9 mouse cellular contexts compared by ENCODE assay signal in the genomic region with DNA sequence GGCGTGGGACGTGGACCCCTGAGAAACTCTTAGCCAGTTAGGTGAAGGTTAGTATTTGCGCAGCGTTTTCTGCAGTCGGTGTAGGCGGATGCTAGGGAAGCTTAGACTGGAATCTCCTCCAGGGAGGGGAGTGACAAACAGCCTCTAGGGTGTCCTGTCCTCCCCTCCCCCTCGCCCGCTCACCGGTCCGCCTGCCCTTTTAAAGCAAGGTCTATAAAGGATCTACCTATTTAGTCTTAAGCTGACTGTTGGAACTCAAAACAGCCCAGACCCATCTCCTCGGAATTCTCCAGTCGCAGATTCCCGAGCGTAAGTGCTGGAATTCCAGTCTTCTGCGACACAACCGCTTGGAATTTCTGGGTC. TPM values are rescaled to one million over a fixed set of nuclear protein-coding genes. Genes with fewer than 3 reads are reported as not detected.
DNase-seq lines count a peak whose midpoint lies in the region; ATAC-seq and TF ChIP-seq lines count a peak whose summit lies in the region.
"Had no signal": no experiment of that assay in that cellular context is flagged by ENCODE, and none has a peak within 500 bp of the region (broad histone marks: within the 10 kb centered on the region; RNA-seq: fewer than 3 reads in every experiment).

Gene Gpat3, plus strand, starts transcription at position 229 of the 363 bp plus-strand sequence.

- intact Hi-C loops in heart, adult 2 months (cut with DNase I) = no loop called here

- H3K4me1 ChIP-seq in heart, adult 2 months (ENCODE audit: control insufficient read depth, insufficient read depth, low read length) = peaks cover 3% of the 10 kb centered on the region; the same call in 1 of the 2 replicates
- H3K4me1 ChIP-seq in kidney, adult 2 months (ENCODE audit: control insufficient read depth, insufficient read depth, low read length) = no peaks in the 10 kb centered on the region
- H3K4me1 ChIP-seq in liver, embryonic 15.5 days (replicated peaks) = peaks cover 23% of the 10 kb centered on the region

- under 1% methylated on average over 16 of the region's 16 CpGs for WGBS in heart, adult 2 months
- 2% methylated on average over 16 of the region's 16 CpGs for WGBS in kidney, adult 2 months
- whole genome bisulfite sequencing in liver, embryonic 15.5 days (ENCODE audit: insufficient replicate concordance) = 1% methylated on average over 16 of the region's 16 CpGs

- ATAC-seq in liver, embryonic 15.5 days (ENCODE audit: insufficient read depth) = no peak
- no peak for ATAC-seq in granulocyte monocyte progenitor cell, adult 5-6 weeks (replicated peaks; ENCODE audit: poor library complexity, severe bottlenecking)

- no peak for TF ChIP-seq CTCF in heart, adult 2 months (IDR thresholded peaks at IDR 0.05)
- no peak for TF ChIP-seq CTCF in kidney, adult 2 months (conservative IDR thresholded peaks at IDR 0.05; ENCODE audit: insufficient read depth, insufficient read length, low read depth, low read length)

- H3K9ac ChIP-seq in heart, adult 2 months (ENCODE audit: low read depth, low read length) = peak within 1 kb of the TSS; percentile 85
- H3K9ac ChIP-seq in liver, embryonic 15.5 days = peak within 1 kb of the TSS; percentile 25; the same call in 1 of the 2 replicates

- no peak for TF ChIP-seq POLR2A in heart, adult 2 months (IDR thresholded peaks at IDR 0.05; ENCODE audit: insufficient read depth, low read depth, low read length)
- TF ChIP-seq POLR2A in kidney, adult 2 months (IDR thresholded peaks at IDR 0.05; ENCODE audit: low read depth, low read length) = no peak

- no peaks in the 10 kb centered on the region for H3K36me3 ChIP-seq in heart, adult 2 months (ENCODE audit: control insufficient read depth, insufficient read depth, low read length)
- no peaks in the 10 kb centered on the region for H3K36me3 ChIP-seq in kidney, adult 2 months (ENCODE audit: control insufficient read depth, insufficient read depth, low read length)
- no peaks in the 10 kb centered on the region for H3K36me3 ChIP-seq in liver, embryonic 15.5 days (replicated peaks)

- H3K4me3 ChIP-seq in heart, adult 2 months = peak within 1 kb of the TSS; percentile 80
- H3K4me3 ChIP-seq in kidney, adult 2 months (ENCODE audit: insufficient read depth, low read depth, low read length) = peak within 1 kb of the TSS; percentile 77
- peak within 1 kb of the TSS; percentile 59 for H3K4me3 ChIP-seq in liver, embryonic 15.5 days (replicated peaks)

- H3K27ac ChIP-seq in heart, adult 2 months = peak within 1 kb of the TSS; percentile 80
- peak within 1 kb of the TSS; percentile 45 for H3K27ac ChIP-seq in kidney, adult 2 months (ENCODE audit: insufficient read depth, low read depth, low read length)
- no peak within 1 kb of the TSS; the same call in 1 of the 2 replicates for H3K27ac ChIP-seq in liver, embryonic 15.5 days (replicated peaks)

- peak within 1 kb of the TSS; percentile 64 for H3K4me2 ChIP-seq in liver, embryonic 15.5 days

- peak; percentile 26 for DNase-seq in thymus, postnatal 14 days
- no peak for DNase-seq in thymus, postnatal 25 days
- DNase-seq in cerebellum, adult 9-10 months = peak; percentile 56
- peak; percentile 50 to 62 for DNase-seq in heart, adult 2 months
- peak; percentile 41 for DNase-seq in kidney, adult 2 months
- peak; percentile 3 for DNase-seq in ovary, postnatal 10 days (ENCODE audit: low spot score)

- no peaks in the 10 kb centered on the region for H3K27me3 ChIP-seq in heart, adult 2 months (ENCODE audit: control insufficient read depth, insufficient read depth, low read length)
- H3K27me3 ChIP-seq in kidney, adult 2 months (replicated peaks; ENCODE audit: control insufficient read depth, insufficient read depth, low read length) = no peaks in the 10 kb centered on the region
- peaks cover 59% of the 10 kb centered on the region for H3K27me3 ChIP-seq in liver, embryonic 15.5 days

- H3K9me3 ChIP-seq in liver, embryonic 15.5 days (replicated peaks) = no peaks in the 10 kb centered on the region

- H3K79me2 ChIP-seq in heart, adult 2 months (replicated peaks; ENCODE audit: control insufficient read depth, insufficient read depth, low read length) = no peaks in the 10 kb centered on the region

- no peak for TF ChIP-seq EP300 in heart, adult 2 months (IDR thresholded peaks at IDR 0.05; ENCODE audit: insufficient read depth, low read depth, low read length)

RNA-seq across cellular contexts. Expression of gene Gpat3, which starts in this region (rescaled TPM):
- 10 to 100 TPM; 22.1 to 24.2 TPM for total RNA-seq in heart, adult 2 months (2021)
- 7.1 and 11.8 TPM in 2 replicates for polyA plus RNA-seq in heart, adult 2 months (2012; rRNA removed)
- polyA plus RNA-seq in kidney, adult 2 months (2012; rRNA removed) = 10.0 and 10.9 TPM in 2 replicates
- polyA plus RNA-seq in liver, embryonic 15.5 days (2015; fragmentation: Nextera tagmentation; extraction: Ambion mirVana) = 3.4 and 4.2 TPM in 2 replicates
- total RNA-seq in granulocyte monocyte progenitor cell, adult 5-6 weeks (2014; fragmentation: Nextera tagmentation) = 0.38 TPM in 1 of 2 replicates, not detected in the other
- total RNA-seq in granulocyte monocyte progenitor cell, adult 5-6 weeks (2017) = not detected in 2 replicates
- total RNA-seq: common myeloid progenitor, adult 5-6 weeks had no signal

Comparison
In these comparisons a context has a peak if more than half of its experiments do, and no peak if none do; other contexts are left out.
1. RNA of gene Gpat3 (total RNA-seq): 22.1 to 24.2 TPM in heart, adult 2 months; 0.38 TPM in granulocyte monocyte progenitor cell, adult 5-6 weeks; every median in the first group is over 10 times any median in the second.
2. Peak in every context shown above with its lines, with median percentiles within 50 percentile points of each other: H3K4me3 ChIP-seq.